Mouse (Mus musculus) heart, postnatal 0 days (tissue): ENCODE results near the gene Twsg1.

Source experiments
- CTCF ChIP-seq: IDR thresholded peaks from 2 replicates; pipeline ENCODE4 v1.5.1; 2016; ENCODE audit warnings: antibody characterized with exemption, control low read depth, low read depth
- EP300 ChIP-seq: IDR thresholded peaks from 2 replicates; pipeline ENCODE4 v1.6.1; 2016; ENCODE audit warnings: antibody characterized with exemption, low read depth

- 0 out of 2 replicates have a peak, but pooled peaks have one; percentile 9 for TF ChIP-seq CTCF
- TF ChIP-seq EP300: no peak; the same call in 1 of the 2 replicates
Observed at GRCm38 (mm10) chr17:65884691-65885397, 66.2 kb downstream of the Twsg1 start.
